Mouse (Mus musculus) midbrain, embryonic 16.5 days (tissue): Measurements from ENCODE around the gene Mettl9. TPM values are rescaled to one million over a fixed set of nuclear protein-coding genes. Genes with fewer than 3 reads are reported as not detected.

Experiments used
- ATAC-seq: fragments of 200-750 bp; cut with Nextera tagmentation; 2 replicates; pipeline ENCODE4 v1.8.0; 2017; ENCODE audit warnings: moderate TSS enrichment
- H3K27ac ChIP-seq: fragments of 300-500 bp; sonication (generic); 2 replicates; pipeline ENCODE4 v1.5.1; 2014; ENCODE audit warnings: mild to moderate bottlenecking, low read length, mixed read lengths
- H3K27me3 ChIP-seq: fragments of 300-500 bp; sonication (generic); 2 replicates; pipeline ENCODE4 v1.6.1; 2014; ENCODE audit warnings: low read depth, low read length, mixed read lengths; ENCODE audit not compliant: control insufficient read depth, insufficient read depth
- H3K36me3 ChIP-seq: fragments of 300-500 bp; sonication (generic); 2 replicates; pipeline ENCODE4 v1.6.1; 2014; ENCODE audit warnings: mild to moderate bottlenecking, low read length, moderate library complexity, mixed read lengths; ENCODE audit not compliant: control insufficient read depth, insufficient read depth
- H3K4me1 ChIP-seq: fragments of 300-500 bp; sonication (generic); 2 replicates; pipeline ENCODE4 v1.6.1; 2014; ENCODE audit warnings: mild to moderate bottlenecking, low read length, mixed read lengths; ENCODE audit not compliant: control insufficient read depth, insufficient read depth
- H3K4me2 ChIP-seq: fragments of 300-500 bp; sonication (generic); 2 replicates; pipeline ENCODE4 v1.6.1; 2014; ENCODE audit warnings: mild to moderate bottlenecking, low read length, mixed read lengths
- H3K4me3 ChIP-seq: fragments of 300-500 bp; sonication (generic); 2 replicates; pipeline ENCODE4 v1.5.1; 2014; ENCODE audit warnings: low read depth, mild to moderate bottlenecking, low read length, moderate library complexity, mixed read lengths
- H3K9ac ChIP-seq: fragments of 300-500 bp; sonication (generic); 2 replicates; pipeline ENCODE4 v1.6.1; 2014; ENCODE audit warnings: low read depth, low read length, mixed read lengths
- H3K9me3 ChIP-seq: fragments of 300-500 bp; sonication (generic); replicated peaks from 2 replicates; pipeline ENCODE4 v1.6.1; 2014; ENCODE audit warnings: mild to moderate bottlenecking, low read length, mixed read lengths; ENCODE audit not compliant: control insufficient read depth, poor library complexity, severe bottlenecking
- WGBS: fragments of 180-500 bp; shearing (Covaris S2); extraction: QIAGEN DNeasy Blood & Tissue Kit; methylation state at CpG from one replicate; pipeline ENCODE4 v1.1.7; 2014; 5-methylcytosine and 5-hydroxymethylcytosine counted together
- polyA plus RNA-seq: library from polyadenylated mRNA; unstranded; fragments of >200 nt; fragmentation: Nextera tagmentation; extraction: Ambion mirVana; gene quantifications from 2 replicates; pipeline ENCODE4 v1.2.1, GENCODE M21; 2015

The Mettl9 gene
- polyA plus RNA-seq, result 169 and 184 TPM in 2 replicates

DNA sequence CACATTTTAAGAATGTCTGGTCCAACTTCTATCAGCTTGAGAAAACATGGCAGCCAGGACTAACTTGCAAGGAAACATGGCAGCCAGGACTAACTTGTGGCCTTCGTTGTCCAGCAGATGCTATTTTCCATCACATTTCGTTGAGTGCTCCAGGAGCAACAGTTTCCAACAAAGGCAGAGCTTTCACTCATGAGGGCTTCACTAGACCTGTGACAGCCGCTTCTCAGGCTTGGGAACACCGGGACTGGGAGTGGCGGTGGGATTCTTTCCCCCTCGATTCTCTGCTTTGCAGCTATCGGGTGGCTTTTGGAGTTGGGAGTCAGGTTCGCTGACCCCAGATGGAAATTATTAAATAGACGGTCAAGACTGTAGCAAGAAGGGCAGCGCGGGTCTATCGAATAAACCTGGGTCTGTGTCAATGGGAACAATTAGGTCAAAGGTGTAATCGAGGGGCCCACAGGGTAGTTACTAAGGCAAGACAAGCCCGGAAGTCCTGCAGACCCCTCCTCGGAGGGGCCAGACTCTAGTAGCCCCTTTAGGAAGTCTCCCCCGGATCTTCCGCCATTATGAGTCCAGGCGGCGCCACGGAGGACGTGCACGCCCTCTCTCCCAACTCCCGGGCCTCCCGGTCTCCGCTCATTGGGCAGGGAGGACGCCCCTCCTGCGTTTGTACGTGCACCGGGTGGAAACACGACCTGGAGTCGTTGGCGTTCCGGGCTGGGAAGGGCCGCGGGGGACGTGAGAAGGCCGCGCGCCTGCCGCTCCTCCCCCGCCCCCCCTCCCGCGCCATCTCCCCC lies at the start of gene Mettl9:
TSS of gene Mettl9 (plus strand) at position 590 of the 797 bp plus-strand sequence.
- peak within 1 kb of the TSS; percentile 99 for H3K9ac ChIP-seq
- no peaks in the 10 kb centered on the region for H3K36me3 ChIP-seq
- H3K4me3 ChIP-seq, result peak within 1 kb of the TSS; percentile 98
- peak within 1 kb of the TSS; percentile 79 for H3K4me2 ChIP-seq
- peak; percentile 98 for ATAC-seq
- WGBS, result 2% methylated on average over 29 of the region's 43 CpGs
- H3K27ac ChIP-seq, result peak within 1 kb of the TSS; percentile 99
- H3K27me3 ChIP-seq, result peaks cover 4% of the 10 kb centered on the region
- no peaks in the 10 kb centered on the region for H3K9me3 ChIP-seq
- peaks cover 28% of the 10 kb centered on the region for H3K4me1 ChIP-seq

DNA sequence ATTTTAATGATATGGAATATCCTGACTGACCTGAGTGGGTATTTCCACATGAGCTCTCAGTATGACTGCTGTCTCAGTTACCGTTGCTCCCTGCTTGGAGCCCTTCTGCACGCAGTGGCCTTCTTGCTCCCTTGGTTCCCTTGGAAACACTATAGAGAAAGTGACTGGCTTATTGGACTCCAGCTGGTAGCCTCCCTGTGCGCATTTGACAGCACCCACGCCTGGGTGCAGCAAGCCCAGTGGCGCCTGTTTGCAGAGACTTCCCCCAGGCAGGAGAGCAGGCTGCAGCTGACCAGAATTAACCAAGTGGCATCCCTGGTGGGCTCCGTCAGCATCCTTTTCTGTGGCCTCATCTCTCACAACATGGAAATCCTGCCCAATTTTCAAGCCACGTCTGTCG lies 43.1 kb upstream of the Mettl9 start:
- Histone ChIP-seq H3K4me2 (no peak overlapping the region), H3K27ac (no peak overlapping the region), H3K4me3 (no peak overlapping the region), H3K27me3 (no peaks in the 10 kb centered on the region), H3K9ac (no peak overlapping the region), H3K4me1 (no peaks in the 10 kb centered on the region), H3K9me3 (no peaks in the 10 kb centered on the region), H3K36me3 (no peaks in the 10 kb centered on the region)
- WGBS, result 71% methylated on average over 8 of the region's 8 CpGs
- ATAC-seq, result no peak

DNA sequence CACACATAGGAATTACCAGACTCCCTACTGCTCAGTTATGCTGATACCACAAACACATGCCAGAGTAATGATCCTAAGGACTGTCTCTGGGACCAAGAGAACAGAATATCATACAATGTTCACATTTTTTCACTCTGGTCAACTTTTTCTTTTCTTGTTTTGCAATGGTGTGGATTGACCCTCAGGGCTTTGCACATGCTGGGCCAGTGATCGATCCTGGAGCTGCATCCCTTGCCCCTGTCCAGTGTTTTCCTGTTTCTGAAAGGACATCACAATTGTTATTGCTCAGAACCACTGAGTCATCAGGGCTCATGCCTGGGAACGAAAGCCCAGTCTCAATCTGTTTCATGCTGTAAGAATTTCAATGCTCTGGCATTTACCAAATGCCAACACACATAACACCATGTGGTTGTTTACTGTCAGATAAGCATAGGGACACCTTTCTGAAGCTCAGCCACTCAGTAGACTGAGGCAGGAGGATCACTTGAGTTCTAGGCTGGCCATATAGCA lies 35.2 kb upstream of the Mettl9 start:
- no peak overlapping the region for H3K27ac ChIP-seq
- no peak for ATAC-seq
- no peak overlapping the region for H3K4me3 ChIP-seq
- no peaks in the 10 kb centered on the region for H3K27me3 ChIP-seq
- no peaks in the 10 kb centered on the region for H3K4me1 ChIP-seq
- 68% methylated on average over 2 of the region's 2 CpGs for WGBS
- no peak overlapping the region for H3K4me2 ChIP-seq
- H3K9ac ChIP-seq, result no peak overlapping the region
- H3K36me3 ChIP-seq, result no peaks in the 10 kb centered on the region
- H3K9me3 ChIP-seq, result no peaks in the 10 kb centered on the region

DNA sequence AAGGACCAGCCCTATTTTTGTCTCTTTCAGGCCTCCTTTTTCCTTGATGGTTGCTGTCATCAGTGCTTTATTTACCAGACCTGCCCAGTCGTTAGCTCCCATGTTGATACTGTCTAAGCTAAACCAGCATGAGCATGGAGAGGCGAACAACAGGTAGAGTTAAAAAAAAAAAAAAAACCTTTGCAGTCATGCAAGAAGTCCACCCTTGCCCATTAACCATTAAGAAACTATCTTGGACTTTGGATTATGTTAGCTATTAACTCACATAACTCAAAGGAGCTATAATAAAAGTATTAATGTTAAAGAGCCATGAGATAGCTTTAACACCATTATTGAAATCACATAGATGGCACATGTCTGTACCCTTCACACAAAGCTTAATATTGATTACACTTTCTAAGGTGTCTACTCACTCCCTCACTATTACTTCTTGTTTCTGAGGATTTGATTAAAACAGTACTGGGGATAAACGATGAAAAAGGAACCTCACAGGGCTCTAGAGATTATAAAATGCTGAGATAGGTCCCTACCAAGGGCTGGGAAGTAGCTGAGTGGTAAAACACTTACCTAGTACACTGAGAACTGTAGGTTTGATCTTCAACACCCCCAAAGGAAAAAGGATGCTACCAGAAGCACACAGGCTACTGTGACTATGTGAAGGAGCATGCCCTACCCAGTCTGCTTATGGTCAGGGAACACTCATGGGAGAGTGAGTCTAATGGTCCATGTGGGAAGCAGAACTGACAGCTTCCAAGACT lies 34.0 kb upstream of the Mettl9 start:
- H3K4me3 ChIP-seq, result no peak overlapping the region
- no peak for ATAC-seq
- H3K4me1 ChIP-seq, result no peaks in the 10 kb centered on the region
- no peak overlapping the region for H3K27ac ChIP-seq
- H3K36me3 ChIP-seq, result no peaks in the 10 kb centered on the region
- no peak overlapping the region for H3K9ac ChIP-seq
- no peaks in the 10 kb centered on the region for H3K9me3 ChIP-seq
- no peak overlapping the region for H3K4me2 ChIP-seq
- 78% methylated on average over 3 of the region's 3 CpGs for WGBS
- no peaks in the 10 kb centered on the region for H3K27me3 ChIP-seq

DNA sequence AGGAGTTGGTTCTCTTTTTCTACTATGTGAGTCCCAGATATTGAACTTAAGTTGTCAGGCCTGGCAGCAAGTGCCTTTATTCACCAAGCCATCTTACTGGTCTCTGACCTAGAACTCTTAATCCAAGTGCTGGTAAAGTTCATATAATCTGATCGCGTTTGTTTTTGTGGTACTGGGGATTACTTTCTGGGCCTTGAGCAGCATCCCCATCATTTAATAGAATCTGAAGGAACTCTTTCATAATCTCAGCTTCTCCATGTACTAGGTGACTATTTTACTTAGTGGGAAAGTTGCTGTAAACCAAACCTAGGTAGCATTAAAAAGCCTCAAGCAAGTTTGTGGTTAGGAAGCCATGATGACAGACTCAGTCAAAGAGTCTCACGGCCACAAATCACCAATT lies 32.4 kb upstream of the Mettl9 start:
- Histone ChIP-seq H3K4me2 (no peak overlapping the region), H3K4me1 (no peaks in the 10 kb centered on the region), H3K27ac (no peak overlapping the region), H3K4me3 (no peak overlapping the region), H3K9ac (no peak overlapping the region), H3K9me3 (no peaks in the 10 kb centered on the region), H3K27me3 (no peaks in the 10 kb centered on the region), H3K36me3 (no peaks in the 10 kb centered on the region)
- 82% methylated on average over 3 of the region's 3 CpGs for WGBS
- no peak for ATAC-seq

DNA sequence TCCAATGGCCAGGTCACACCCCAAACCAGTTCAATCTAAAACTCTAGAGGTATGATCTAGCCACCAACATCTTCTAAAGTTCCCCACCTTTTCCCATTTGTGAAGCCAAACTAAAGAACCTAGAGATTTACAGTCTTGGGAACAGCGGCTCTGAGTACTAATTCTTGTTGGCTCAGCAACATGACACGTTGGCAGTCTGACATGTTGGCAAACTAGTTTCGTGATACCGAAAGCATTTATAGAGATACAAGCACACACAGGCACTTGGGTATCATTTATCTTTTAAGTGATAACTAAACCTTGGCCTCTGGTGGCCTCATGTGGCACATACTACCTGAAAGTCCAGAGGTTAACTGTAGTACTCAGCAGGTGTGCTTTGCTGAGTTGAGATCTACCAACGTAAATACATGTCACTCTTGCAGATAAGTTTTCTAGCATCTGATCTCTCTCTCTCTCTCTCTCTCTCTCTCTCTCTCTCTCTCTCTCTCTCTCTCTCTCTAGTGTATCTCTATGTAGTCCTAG lies 31.8 kb upstream of the Mettl9 start:
- H3K4me3 ChIP-seq, result no peak overlapping the region
- H3K9me3 ChIP-seq, result no peaks in the 10 kb centered on the region
- H3K36me3 ChIP-seq, result no peaks in the 10 kb centered on the region
- H3K4me2 ChIP-seq, result no peak overlapping the region
- H3K27ac ChIP-seq, result no peak overlapping the region
- no peaks in the 10 kb centered on the region for H3K4me1 ChIP-seq
- WGBS, result 90% methylated on average over 5 of the region's 5 CpGs
- no peaks in the 10 kb centered on the region for H3K27me3 ChIP-seq
- ATAC-seq, result no peak
- H3K9ac ChIP-seq, result no peak overlapping the region

DNA sequence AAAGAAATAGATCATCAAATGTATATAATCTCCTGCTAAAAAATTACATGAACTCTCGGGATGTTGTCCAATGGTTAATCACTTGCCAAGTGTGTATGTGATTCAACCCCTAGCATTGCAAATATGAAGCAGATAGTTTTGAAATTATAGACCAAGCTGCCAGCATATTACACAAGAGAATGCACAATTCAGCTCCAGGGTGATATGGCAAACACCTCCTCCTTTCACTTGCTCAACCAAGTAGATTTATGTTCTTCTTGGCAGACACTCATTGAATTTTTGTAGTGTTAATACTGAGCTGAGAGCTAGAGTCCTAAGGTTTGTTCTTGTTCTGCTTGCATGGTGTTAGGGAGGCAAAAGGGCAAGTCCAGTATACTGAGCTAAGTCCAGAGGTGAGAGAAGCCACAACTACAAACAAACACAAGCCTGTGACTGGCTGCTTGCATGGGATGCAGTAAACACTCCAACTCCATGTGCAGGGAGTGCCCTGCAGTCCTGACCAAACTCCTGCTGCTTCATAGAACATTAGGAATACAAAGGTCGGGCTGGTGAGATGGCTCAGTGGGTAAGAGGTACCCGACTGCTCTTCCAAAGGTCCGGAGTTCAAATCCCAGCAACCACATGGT lies 30.3 kb upstream of the Mettl9 start:
- Histone ChIP-seq H3K4me1 (no peaks in the 10 kb centered on the region), H3K27ac (no peak overlapping the region), H3K36me3 (no peaks in the 10 kb centered on the region), H3K27me3 (no peaks in the 10 kb centered on the region), H3K9ac (no peak overlapping the region), H3K4me2 (no peak overlapping the region), H3K9me3 (no peaks in the 10 kb centered on the region), H3K4me3 (no peak overlapping the region)
- ATAC-seq, result no peak
- WGBS, result 72% methylated on average over 4 of the region's 4 CpGs

DNA sequence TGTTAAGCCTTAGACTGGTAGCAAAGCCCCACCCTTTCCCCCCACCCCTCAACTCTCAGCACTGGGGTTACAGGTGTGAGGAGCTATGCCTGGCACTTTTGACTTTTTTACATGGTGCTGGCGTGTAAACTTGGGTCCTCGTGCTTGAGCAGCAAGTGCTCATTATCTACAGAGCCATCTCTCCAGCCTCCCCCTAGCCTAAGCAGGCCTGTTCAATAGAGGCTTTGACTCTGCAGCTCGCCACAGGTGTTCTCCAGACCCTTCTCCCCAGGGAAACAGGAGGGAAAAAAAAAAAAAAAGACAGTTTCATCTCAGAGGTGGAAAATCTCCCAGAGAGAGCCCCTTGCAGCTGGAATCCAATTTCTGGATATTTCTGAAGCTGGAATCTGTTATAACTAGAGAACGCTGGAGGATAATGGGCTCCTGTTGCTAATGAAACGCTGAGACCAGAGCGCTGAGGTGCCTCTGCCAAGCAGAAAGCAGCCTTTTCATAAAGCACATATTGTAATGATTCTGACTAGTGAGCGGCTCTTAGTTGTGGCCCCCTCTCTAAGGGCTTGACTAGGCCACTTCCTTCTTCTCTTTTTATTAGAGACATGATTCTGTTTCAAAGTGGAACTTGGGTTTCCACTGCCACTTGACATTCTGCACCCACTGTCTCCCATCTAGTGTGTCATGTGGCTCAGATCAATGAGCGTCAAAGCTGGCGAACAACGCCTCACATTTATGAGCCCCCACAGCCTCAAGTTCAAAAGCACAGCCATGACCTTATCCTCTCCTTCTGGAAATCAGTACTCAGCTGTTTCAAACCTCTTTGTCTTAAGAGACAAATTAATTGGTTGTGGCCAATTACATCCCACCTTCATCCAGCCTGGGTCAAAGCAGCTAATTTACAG lies 22.2 kb upstream of the Mettl9 start:
- peak overlapping the region; percentile 37 for H3K27ac ChIP-seq
- WGBS, result 50% methylated on average over 10 of the region's 10 CpGs
- no peak overlapping the region for H3K4me3 ChIP-seq
- peaks cover 3% of the 10 kb centered on the region; the same call in 1 of the 2 replicates for H3K4me1 ChIP-seq
- no peaks in the 10 kb centered on the region for H3K27me3 ChIP-seq
- no peaks in the 10 kb centered on the region for H3K36me3 ChIP-seq
- H3K4me2 ChIP-seq, result no peak overlapping the region
- peak; percentile 45; the same call in 1 of the 2 replicates for ATAC-seq
- no peaks in the 10 kb centered on the region for H3K9me3 ChIP-seq
- no peak overlapping the region for H3K9ac ChIP-seq
